Mouse (Mus musculus): ENCODE measurements around the gene Klk1b3. TPM values are rescaled to one million over a fixed set of nuclear protein-coding genes. Genes with fewer than 3 reads are reported as not detected.
"Not testable (repeated sequence)": the region's sequence is repeated elsewhere in the genome, so short reads cannot be mapped to it uniquely, and the experiment has no call there.

The Klk1b3 gene
- total RNA-seq, 1 experiment from 2014 or later, result not detected

GRCm38 (mm10) chr7:44249248-44249647 lies 51.3 kb downstream of the Klk1b3 start:
- ATAC-seq (ENCODE audit: extremely low read depth, insufficient number of reproducible peaks, low FRiP score, poor library complexity, severe bottlenecking), result no peak

DNA sequence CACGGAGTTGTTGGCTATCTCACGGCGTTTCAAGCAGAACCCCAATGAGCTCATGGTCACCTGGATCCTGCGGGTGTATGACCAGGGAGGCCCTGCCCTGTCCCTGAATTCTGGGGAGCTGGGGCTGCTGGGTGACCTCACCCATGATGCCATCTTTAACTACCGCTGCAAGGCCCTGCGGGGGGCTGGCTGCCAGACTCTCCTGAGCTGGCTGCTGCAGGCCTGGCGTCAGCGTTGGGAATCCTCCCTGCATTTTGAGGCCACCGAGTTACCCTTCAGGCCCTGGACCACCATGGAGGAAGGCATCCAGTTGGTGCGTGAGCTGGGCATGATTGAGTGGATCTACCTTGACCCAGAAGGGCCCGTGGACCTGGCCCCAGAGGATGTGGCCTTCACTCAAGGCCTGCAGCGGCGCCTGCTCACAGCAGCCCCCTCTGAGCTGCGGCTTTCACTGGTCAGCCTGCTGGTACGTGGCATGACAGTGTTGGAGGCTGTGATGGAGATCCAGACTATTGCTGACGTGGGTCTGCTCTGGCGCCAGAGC lies 52.8 kb downstream of the Klk1b3 start:
- not testable (repeated sequence) for ATAC-seq (ENCODE audit: extremely low read depth, insufficient number of reproducible peaks, low FRiP score, poor library complexity, severe bottlenecking)

Other genes starting within 250 kb of the Klk1b3 start
- not detected in 2 replicates for gene Klk1b8, start 247.5 kb upstream of the Klk1b3 start, total RNA-seq (2017)
- gene Klk1b1, start 231.4 kb upstream of the Klk1b3 start, total RNA-seq (2017), result not detected in 2 replicates
- gene Klk1b9, start 222.1 kb upstream of the Klk1b3 start, total RNA-seq (2017), result not detected in 2 replicates
- gene Klk1b11, start 202.3 kb upstream of the Klk1b3 start, total RNA-seq (2017), result not detected in 2 replicates
- not detected in 2 replicates for gene Klk1b26, start 186.0 kb upstream of the Klk1b3 start, total RNA-seq (2017)
- not detected in 2 replicates for gene Klk1b27, start 145.9 kb upstream of the Klk1b3 start, total RNA-seq (2017)
- gene Klk1b21, start 95.9 kb upstream of the Klk1b3 start, total RNA-seq (2017), result not detected in 2 replicates
- not detected in 2 replicates for gene Klk1b22, start 85.5 kb upstream of the Klk1b3 start, total RNA-seq (2017)
- not detected in 2 replicates for gene Klk1b16, start 61.4 kb upstream of the Klk1b3 start, total RNA-seq (2017)
- gene Klk1b24, start 10.0 kb upstream of the Klk1b3 start, total RNA-seq (2017), result not detected in 2 replicates
- gene Klk1b4, start 9.2 kb downstream of the Klk1b3 start, total RNA-seq (2017), result not detected in 2 replicates
- not detected in 2 replicates for gene Klk1b5, start 17.8 kb downstream of the Klk1b3 start, total RNA-seq (2017)
- gene Klk1, start 27.2 kb downstream of the Klk1b3 start, total RNA-seq (2017), result not detected in 2 replicates
- not detected in 2 replicates for gene Gm36864, start 38.0 kb downstream of the Klk1b3 start, total RNA-seq (2017)
- gene 1700028J19Rik, start 48.5 kb downstream of the Klk1b3 start, total RNA-seq (2017), result 1.4 TPM in 1 of 2 replicates, not detected in the other
- 55.9 and 59.7 TPM in 2 replicates for gene 2410002F23Rik, start 48.5 kb downstream of the Klk1b3 start, total RNA-seq (2017)
- not detected in 2 replicates for gene Acp4, start 59.2 kb downstream of the Klk1b3 start, total RNA-seq (2017)
- gene Gm15517, start 63.3 kb downstream of the Klk1b3 start, total RNA-seq (2017), result not detected in 2 replicates
- 3.3 and 4.3 TPM in 2 replicates for gene Clec11a, start 108.7 kb downstream of the Klk1b3 start, total RNA-seq (2017)
- 2.1 and 5.9 TPM in 2 replicates for gene Shank1, start 112.1 kb downstream of the Klk1b3 start, total RNA-seq (2017)
- not detected in 2 replicates for gene Syt3, start 185.9 kb downstream of the Klk1b3 start, total RNA-seq (2017)
- gene 1700008O03Rik, start 187.6 kb downstream of the Klk1b3 start, total RNA-seq (2017), result not detected in 2 replicates
- not detected in 2 replicates for gene Lrrc4b, start 230.8 kb downstream of the Klk1b3 start, total RNA-seq (2017)

All from neutrophil, adult 5-6 weeks (primary cell).